Mouse (Mus musculus) frontal cortex, adult (tissue): ENCODE data around the gene Thrb.

Experiments
- ATAC-seq: cut with Nextera tagmentation; 2 replicates; pipeline ENCODE4 v1.9.2; 2017; ENCODE audit warnings: mild to moderate bottlenecking, moderate library complexity, mixed read lengths; ENCODE audit not compliant: low TSS enrichment

The Thrb gene

DNA sequence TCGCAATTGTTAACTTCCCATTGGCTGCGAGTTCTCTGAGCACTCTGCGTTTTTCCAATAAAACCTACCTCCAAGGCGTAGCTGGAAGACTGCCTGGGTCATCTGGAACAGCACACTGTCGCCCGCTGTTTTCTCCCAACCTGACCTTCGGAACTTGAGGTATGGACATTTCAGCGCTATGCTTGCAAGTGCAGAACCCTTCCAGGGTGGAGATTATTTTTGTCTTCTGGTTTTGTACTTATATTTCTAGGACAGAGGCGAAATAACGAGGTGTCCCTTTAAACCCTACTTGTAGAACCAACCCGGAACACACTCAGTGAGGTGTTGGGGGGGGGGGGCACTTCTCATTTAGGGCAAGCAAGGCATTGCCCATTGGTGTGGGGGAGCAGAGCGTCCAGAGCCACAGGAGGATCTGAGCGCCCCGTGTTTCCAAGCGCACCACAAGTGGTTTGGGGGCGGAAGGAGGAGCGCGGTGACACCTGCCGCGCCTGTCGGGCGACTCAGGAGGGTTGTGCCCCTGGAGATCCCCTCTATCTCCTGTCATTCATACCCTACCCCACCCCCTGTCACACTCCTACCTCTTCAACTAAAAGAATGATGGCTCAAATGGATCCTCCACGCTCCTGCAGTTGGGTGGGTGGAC lies at the start of gene Thrb:
TSS of gene Thrb (plus strand) at position 576 of the 643 bp plus-strand sequence.
- peak; percentile 21 for ATAC-seq

DNA sequence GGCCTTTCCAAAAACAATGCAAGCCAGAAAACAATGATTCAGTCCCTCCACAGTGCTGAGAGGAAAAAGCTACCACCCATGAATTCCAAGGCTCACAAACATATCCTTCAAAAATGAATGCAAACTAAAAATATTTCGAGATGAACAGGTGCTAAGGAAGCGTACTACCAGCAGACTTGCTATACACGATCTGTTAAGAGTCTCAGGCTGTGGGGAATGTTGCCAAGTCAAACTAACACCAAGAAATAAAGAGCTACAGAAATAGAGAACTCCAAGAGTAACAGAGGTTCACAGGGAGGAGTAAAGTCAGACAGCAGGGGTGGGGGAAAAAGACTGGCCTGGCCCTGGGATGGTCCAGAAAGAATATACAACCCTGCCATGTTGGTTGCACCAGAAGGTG lies 38.4 kb upstream of the Thrb start:
- peak; percentile 92 for ATAC-seq

DNA sequence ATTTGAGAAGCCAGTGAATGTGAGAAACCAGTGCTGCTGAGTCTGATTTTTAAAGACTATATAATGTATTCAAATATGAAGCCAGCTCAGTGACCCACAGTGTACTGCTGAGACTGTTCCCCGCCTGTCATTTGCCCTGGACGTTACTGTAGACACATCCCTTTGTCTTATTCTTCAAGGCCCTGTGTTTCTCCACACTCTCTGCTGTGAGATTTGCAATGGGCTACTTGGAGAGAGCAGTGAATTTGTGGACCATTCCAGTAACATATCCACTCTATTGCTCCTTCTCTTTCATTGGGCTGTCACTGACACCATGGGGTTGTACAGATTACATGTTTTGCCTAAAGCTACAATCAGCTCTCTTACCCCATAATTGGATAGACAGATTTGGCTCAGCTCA lies 36.1 kb upstream of the Thrb start:
- no peak for ATAC-seq

DNA sequence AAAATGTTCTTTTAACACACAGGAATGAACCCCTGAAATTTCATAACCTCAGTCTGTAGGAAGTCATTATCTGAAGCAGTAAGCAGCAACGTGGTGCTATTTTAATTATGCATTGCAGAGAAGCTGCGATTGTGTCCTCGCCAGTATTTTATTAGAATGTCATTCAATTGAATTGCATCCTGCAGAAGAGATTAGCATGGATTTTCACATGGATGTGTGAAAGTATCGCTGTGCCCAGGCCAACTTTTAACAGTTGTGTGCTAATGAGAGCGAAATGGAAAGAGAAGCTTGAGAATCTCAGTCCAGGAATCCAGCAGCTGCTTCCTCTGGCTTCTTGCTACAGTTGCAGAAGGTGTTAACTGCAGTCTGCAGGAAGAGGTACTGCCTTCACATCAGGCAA lies 30.8 kb upstream of the Thrb start:
- ATAC-seq, result peak; percentile 33; the same call in 1 of the 2 replicates

DNA sequence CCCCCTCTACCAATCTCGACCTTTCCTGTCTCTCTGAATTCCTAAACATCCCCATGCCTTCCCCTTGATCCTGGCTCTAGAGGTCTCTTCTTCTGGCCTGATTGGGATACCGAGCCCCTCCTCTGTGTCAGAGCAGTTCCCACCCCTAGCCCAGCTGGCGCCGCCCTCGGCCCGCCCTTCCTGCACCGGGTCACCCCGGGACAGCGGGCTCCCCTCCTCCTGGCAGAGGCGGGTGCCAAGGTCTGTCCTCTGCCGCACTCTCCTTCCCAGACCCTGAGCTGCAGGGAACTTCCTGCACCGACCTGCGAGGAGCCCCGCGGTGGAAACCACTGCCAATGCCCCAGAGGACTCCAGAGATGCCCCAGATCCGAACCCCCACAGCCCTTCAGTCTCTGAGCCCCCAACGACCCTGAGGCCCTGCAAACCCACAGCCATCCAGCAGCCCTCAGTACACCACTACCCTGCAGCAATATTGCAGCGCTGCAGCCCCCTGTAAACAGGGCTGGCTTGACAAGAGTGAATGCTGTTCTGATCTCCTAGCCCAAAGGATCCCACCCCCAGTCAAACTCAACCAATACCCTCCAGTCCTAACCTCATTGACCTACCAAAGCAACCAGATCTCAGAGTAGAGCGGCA lies 27.1 kb upstream of the Thrb start:
- ATAC-seq, result peak; percentile 87

DNA sequence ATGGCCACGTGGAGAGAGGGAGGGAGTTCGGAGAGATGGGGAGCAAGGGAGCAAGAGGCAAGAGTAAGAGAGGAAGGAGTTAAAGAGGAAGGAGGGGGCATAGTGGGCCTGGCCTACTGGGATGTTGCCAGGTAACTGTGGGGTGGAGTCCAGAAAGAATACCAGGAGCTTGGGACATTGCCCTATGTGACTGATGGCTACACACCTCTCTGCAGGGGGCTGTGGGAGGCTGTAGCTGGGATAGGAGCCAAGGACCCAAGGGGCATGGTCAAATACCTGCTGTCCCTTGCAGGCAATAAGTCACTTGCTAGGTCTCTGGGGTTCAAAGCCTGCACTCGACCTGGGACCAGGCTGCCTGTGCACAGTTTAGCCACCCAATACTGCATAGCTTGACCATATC lies 23.1 kb upstream of the Thrb start:
- ATAC-seq, result no peak

DNA sequence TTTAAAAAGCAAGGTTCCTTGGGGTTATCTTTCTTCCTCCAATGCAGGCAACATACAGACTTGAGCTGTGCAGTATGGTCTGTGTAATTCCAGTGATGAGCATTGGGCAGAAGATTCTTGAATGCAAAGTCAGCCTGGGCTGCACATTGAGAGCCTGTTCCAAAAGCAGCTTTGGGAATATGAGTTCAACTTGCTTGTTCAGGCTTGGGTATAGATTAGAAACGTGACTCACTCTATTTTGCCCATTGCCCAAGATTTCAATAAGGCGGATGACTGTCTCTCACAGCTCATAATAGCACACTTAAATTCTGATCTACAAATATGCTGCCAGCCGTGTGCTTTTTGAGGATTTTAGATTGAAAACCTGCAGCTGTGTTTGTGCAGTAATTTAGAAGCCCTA lies 18.3 kb upstream of the Thrb start:
- ATAC-seq, result peak; percentile 57

DNA sequence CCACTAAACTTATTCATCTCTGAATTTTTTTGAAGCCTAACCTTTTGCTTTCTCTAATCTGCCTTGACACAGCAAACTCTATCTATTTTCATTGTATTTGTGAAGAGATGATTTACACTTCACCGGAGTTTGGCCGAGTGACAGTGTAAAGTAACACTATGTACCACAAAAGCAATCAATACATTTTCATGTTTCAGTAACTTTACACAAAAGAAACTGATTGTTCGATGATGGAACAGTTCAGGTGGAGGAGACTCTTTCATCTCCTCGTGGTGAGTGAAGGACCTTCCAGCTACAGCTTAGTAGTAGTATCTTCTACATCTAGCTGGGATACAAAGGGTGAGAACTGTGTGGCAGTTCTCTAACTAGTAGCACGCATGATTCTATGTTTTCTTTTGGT lies 5.0 kb upstream of the Thrb start:
- ATAC-seq, result no peak

DNA sequence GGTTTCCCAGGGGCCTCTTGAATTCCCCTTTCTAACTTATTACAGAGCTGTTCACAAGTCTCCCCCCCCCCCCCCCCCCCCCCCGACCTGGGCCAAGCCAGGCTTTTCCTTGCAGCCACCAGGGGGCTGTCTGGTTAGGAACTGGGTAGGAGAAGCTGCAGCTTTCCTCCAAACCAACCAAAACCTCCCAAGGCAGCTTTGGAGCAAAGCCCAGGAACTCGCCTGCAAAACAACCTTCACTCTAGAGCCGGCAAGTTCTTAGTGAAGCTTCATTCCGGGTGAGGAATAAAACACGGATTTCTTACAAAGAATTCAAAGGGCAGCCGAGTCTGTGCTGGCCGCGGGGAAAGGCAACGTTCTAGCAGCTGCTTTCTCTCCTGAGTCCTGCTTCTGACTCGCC lies 1.0 kb upstream of the Thrb start:
- ATAC-seq, result peak; percentile 69

- peak; percentile 70 for ATAC-seq
These were observed 453 bp downstream of the Thrb start for GRCm38 (mm10) chr14:17660329-17661099.

- peak; percentile 51 for ATAC-seq
These were observed 1.1 kb downstream of the Thrb start for GRCm38 (mm10) chr14:17661100-17661521.

- no peak for ATAC-seq
These were observed 2.0 kb downstream of the Thrb start for GRCm38 (mm10) chr14:17662087-17662486.

DNA sequence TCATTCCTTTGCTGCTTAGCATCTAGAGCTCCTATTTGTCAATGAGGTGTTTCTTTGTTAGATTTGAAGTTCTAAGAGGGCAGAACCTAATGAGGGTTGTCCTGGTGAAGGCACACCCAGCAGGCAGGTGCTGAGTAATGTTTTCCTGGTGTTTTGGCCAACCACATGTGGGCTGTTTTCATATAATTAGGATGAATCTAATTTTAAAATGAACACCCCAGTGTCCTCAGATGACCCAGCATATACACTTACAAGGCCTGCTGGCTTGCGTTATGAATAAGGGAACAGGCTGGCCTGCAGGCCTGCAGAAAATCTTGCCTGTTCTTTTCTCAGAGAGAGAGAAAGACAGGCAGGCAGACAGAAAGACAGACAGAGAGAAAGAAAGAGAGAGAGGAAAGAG lies 14.3 kb downstream of the Thrb start:
- ATAC-seq, result no peak

GRCm38 (mm10) chr14:17675214-17675613 lies 15.2 kb downstream of the Thrb start:
- no peak for ATAC-seq

- ATAC-seq, result no peak
These were observed 21.4 kb downstream of the Thrb start for GRCm38 (mm10) chr14:17681479-17681878.

- no peak for ATAC-seq
These were observed 24.8 kb downstream of the Thrb start for GRCm38 (mm10) chr14:17684881-17685280.

DNA sequence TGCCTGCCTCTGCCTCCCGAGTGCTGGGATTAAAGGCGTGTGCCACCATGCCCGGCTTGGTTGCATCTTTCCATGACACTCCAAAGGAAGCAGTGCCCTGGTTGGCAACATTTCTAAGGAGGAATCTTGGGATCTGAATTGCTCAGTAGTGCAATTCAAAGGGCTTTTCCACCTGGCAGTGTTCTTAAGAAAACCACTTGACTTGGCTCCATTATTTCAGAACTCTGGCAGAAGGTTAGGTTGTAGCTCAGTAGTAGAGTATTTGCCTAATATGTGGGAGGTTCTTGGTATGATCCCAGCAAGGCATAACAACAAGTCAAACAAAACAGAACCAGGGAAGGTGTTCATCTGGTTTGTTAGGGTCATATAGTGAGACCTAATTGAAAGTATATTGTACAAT lies 25.4 kb downstream of the Thrb start:
- no peak for ATAC-seq

- ATAC-seq, result no peak
These were observed 26.9 kb downstream of the Thrb start for GRCm38 (mm10) chr14:17686939-17687338.

- ATAC-seq, result no peak
These were observed 31.2 kb downstream of the Thrb start for GRCm38 (mm10) chr14:17691246-17691645.

GRCm38 (mm10) chr14:17695526-17695925 lies 35.5 kb downstream of the Thrb start:
- no peak for ATAC-seq

DNA sequence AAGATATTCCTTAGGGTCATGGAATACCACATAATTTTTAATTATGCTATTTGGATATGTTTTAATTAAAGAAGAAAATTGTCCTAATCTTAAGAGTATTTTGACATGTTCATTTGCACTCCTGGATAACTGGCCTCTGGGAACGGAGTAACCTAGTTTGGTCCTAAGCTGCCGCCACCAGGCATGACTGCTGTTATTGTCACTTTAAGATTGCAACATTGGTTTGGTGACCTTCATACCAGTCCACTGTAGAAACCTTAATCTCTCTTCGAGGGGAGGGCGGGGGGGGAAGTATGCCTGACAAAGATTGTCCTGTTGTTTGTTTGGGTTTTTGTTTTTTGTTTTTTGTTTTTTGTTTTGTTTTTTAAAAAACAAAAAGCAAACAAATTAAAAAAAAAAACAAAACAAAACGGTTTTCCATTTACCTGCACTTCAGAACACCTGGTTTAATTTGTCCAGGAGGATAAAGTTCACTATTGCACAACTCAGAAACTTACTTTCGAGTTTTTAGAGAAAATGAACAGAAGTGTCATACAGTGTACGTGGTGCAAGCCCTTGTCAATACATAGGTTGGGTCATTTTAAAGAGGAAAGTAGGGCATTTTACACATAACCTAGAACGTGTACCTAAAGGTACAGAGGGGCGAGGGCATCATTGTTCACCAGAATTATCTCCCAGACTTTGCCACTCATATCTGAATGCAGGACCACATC lies 38.0 kb downstream of the Thrb start:
- no peak for ATAC-seq

DNA sequence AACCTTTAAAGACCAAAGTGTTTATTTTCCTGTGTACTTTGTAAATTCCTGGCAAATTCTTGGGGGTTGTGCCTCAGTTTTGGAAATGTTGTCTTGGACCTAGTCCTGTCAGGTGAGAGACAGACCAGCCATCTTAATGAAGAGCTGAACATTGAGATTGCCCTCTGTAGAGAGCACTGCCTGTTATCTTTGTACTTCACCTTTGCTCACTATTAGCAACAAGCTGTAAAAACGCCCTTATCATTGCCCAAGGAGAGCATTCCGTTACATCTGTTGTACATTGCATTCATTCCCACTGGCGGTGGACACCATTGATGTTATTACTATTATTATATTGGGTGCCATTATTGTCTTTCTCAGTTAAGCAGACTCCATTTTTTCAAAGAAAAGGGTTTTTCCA lies 40.2 kb downstream of the Thrb start:
- ATAC-seq, result no peak
